Mouse (Mus musculus): ENCODE measurements around the gene Kcnd2. TPM values are rescaled to one million over a fixed set of nuclear protein-coding genes. Genes with fewer than 3 reads are reported as not detected.

The Kcnd2 gene
- polyA plus RNA-seq, 1 experiment from 2014 or later = 0.32 TPM

GRCm38 (mm10) chr6:21471891-21472544 lies 256.7 kb downstream of the Kcnd2 start:
- H3K4me1 ChIP-seq = no peaks in the 10 kb centered on the region
- H3K4me3 ChIP-seq = no peak overlapping the region
- no peaks in the 10 kb centered on the region for H3K36me3 ChIP-seq (replicated peaks)
- no peaks in the 10 kb centered on the region for H3K9me3 ChIP-seq
- H3K27me3 ChIP-seq (replicated peaks; ENCODE audit: low read depth, poor library complexity, severe bottlenecking) = no peaks in the 10 kb centered on the region
- no peak for DNase-seq (ENCODE audit: low spot score)
- no peak overlapping the region for H3K27ac ChIP-seq (replicated peaks)
- 82% methylated on average over 1 of the region's 1 CpGs for WGBS

GRCm38 (mm10) chr6:21482714-21483113 lies 267.4 kb downstream of the Kcnd2 start:
- no peaks in the 10 kb centered on the region for H3K4me1 ChIP-seq
- no peaks in the 10 kb centered on the region for H3K27me3 ChIP-seq (replicated peaks; ENCODE audit: low read depth, poor library complexity, severe bottlenecking)

GRCm38 (mm10) chr6:21488536-21488935 lies 273.2 kb downstream of the Kcnd2 start:
- Histone ChIP-seq H3K4me1 (no peaks in the 10 kb centered on the region), H3K4me3 (no peak overlapping the region), H3K36me3 (replicated peaks) (no peaks in the 10 kb centered on the region), H3K27me3 (replicated peaks; ENCODE audit: low read depth, poor library complexity, severe bottlenecking) (no peaks in the 10 kb centered on the region), H3K9me3 (0 out of 2 replicates have a peak, but pooled peaks cover 4% of the 10 kb centered on the region), H3K27ac (replicated peaks) (no peak overlapping the region)
- 88% methylated on average over 2 of the region's 2 CpGs for WGBS
- no peak for DNase-seq (ENCODE audit: low spot score)

More at GRCm38 (mm10) chr6:21482714-21483113, 267.4 kb downstream of the Kcnd2 start:
- 89% methylated on average over 2 of the region's 2 CpGs for WGBS
- H3K36me3 ChIP-seq (replicated peaks) = no peaks in the 10 kb centered on the region
- H3K4me3 ChIP-seq = no peak overlapping the region
- DNase-seq (ENCODE audit: low spot score) = no peak
- no peaks in the 10 kb centered on the region for H3K9me3 ChIP-seq
- no peak overlapping the region for H3K27ac ChIP-seq (replicated peaks)

GRCm38 (mm10) chr6:21502921-21503320 lies 287.6 kb downstream of the Kcnd2 start:
- Histone ChIP-seq H3K9me3 (no peaks in the 10 kb centered on the region), H3K27me3 (replicated peaks; ENCODE audit: low read depth, poor library complexity, severe bottlenecking) (no peaks in the 10 kb centered on the region), H3K4me3 (no peak overlapping the region), H3K36me3 (replicated peaks) (no peaks in the 10 kb centered on the region), H3K4me1 (no peaks in the 10 kb centered on the region), H3K27ac (replicated peaks) (no peak overlapping the region)
- 88% methylated on average over 1 of the region's 1 CpGs for WGBS
- DNase-seq (ENCODE audit: low spot score) = no peak

- no peaks in the 10 kb centered on the region for H3K27me3 ChIP-seq (replicated peaks; ENCODE audit: low read depth, poor library complexity, severe bottlenecking)
- H3K27ac ChIP-seq (replicated peaks) = no peak overlapping the region
- no peaks in the 10 kb centered on the region for H3K9me3 ChIP-seq
- no peaks in the 10 kb centered on the region for H3K36me3 ChIP-seq (replicated peaks)
- 92% methylated on average over 3 of the region's 3 CpGs for WGBS
- H3K4me3 ChIP-seq = no peak overlapping the region
- no peak for DNase-seq (ENCODE audit: low spot score)
- no peaks in the 10 kb centered on the region for H3K4me1 ChIP-seq
Measured at GRCm38 (mm10) chr6:21510621-21511239, 295.4 kb downstream of the Kcnd2 start.

GRCm38 (mm10) chr6:21520351-21520750 lies 305.0 kb downstream of the Kcnd2 start:
- WGBS = 96% methylated on average over 1 of the region's 1 CpGs
- Histone ChIP-seq H3K4me1 (no peaks in the 10 kb centered on the region), H3K9me3 (no peaks in the 10 kb centered on the region), H3K36me3 (replicated peaks) (no peaks in the 10 kb centered on the region), H3K4me3 (no peak overlapping the region), H3K27me3 (replicated peaks; ENCODE audit: low read depth, poor library complexity, severe bottlenecking) (no peaks in the 10 kb centered on the region), H3K27ac (replicated peaks) (no peak overlapping the region)
- DNase-seq (ENCODE audit: low spot score) = no peak

GRCm38 (mm10) chr6:21527489-21528074 lies 312.3 kb downstream of the Kcnd2 start:
- no peaks in the 10 kb centered on the region for H3K27me3 ChIP-seq (replicated peaks; ENCODE audit: low read depth, poor library complexity, severe bottlenecking)
- no peak overlapping the region for H3K4me3 ChIP-seq
- H3K4me1 ChIP-seq = no peaks in the 10 kb centered on the region
- no peak overlapping the region for H3K27ac ChIP-seq (replicated peaks)
- H3K9me3 ChIP-seq = no peaks in the 10 kb centered on the region
- DNase-seq (ENCODE audit: low spot score) = no peak
- no peaks in the 10 kb centered on the region for H3K36me3 ChIP-seq (replicated peaks)
- 85% methylated on average over 1 of the region's 1 CpGs for WGBS

GRCm38 (mm10) chr6:21534009-21534408 lies 318.7 kb downstream of the Kcnd2 start:
- H3K27ac ChIP-seq (replicated peaks) = no peak overlapping the region
- WGBS = 79% methylated on average over 2 of the region's 2 CpGs

GRCm38 (mm10) chr6:21534820-21535219 lies 319.5 kb downstream of the Kcnd2 start:
- Histone ChIP-seq H3K27me3 (replicated peaks; ENCODE audit: low read depth, poor library complexity, severe bottlenecking) (no peaks in the 10 kb centered on the region), H3K4me3 (no peak overlapping the region), H3K27ac (replicated peaks) (no peak overlapping the region), H3K4me1 (no peaks in the 10 kb centered on the region), H3K9me3 (no peaks in the 10 kb centered on the region), H3K36me3 (replicated peaks) (no peaks in the 10 kb centered on the region)
- peak; percentile 12 for DNase-seq (ENCODE audit: low spot score)
- 35% methylated on average over 1 of the region's 1 CpGs for WGBS

More at GRCm38 (mm10) chr6:21534009-21534408, 318.7 kb downstream of the Kcnd2 start:
- no peaks in the 10 kb centered on the region for H3K4me1 ChIP-seq
- H3K4me3 ChIP-seq = no peak overlapping the region
- H3K36me3 ChIP-seq (replicated peaks) = no peaks in the 10 kb centered on the region
- no peak for DNase-seq (ENCODE audit: low spot score)
- no peaks in the 10 kb centered on the region for H3K9me3 ChIP-seq
- H3K27me3 ChIP-seq (replicated peaks; ENCODE audit: low read depth, poor library complexity, severe bottlenecking) = no peaks in the 10 kb centered on the region

GRCm38 (mm10) chr6:21551501-21551900 lies 336.2 kb downstream of the Kcnd2 start:
- WGBS = 88% methylated on average over 9 of the region's 9 CpGs
- H3K27me3 ChIP-seq (replicated peaks; ENCODE audit: low read depth, poor library complexity, severe bottlenecking) = no peaks in the 10 kb centered on the region
- H3K9me3 ChIP-seq = no peaks in the 10 kb centered on the region
- no peak overlapping the region for H3K4me3 ChIP-seq
- H3K36me3 ChIP-seq (replicated peaks) = no peaks in the 10 kb centered on the region
- no peak for DNase-seq (ENCODE audit: low spot score)
- no peak overlapping the region for H3K27ac ChIP-seq (replicated peaks)
- H3K4me1 ChIP-seq = no peaks in the 10 kb centered on the region

GRCm38 (mm10) chr6:21570964-21571363 lies 355.7 kb downstream of the Kcnd2 start:
- H3K27ac ChIP-seq (replicated peaks) = no peak overlapping the region
- H3K9me3 ChIP-seq = no peaks in the 10 kb centered on the region
- no peaks in the 10 kb centered on the region for H3K27me3 ChIP-seq (replicated peaks; ENCODE audit: low read depth, poor library complexity, severe bottlenecking)
- H3K4me3 ChIP-seq = no peak overlapping the region
- DNase-seq (ENCODE audit: low spot score) = no peak
- WGBS = 80% methylated on average over 6 of the region's 6 CpGs
- no peaks in the 10 kb centered on the region for H3K36me3 ChIP-seq (replicated peaks)
- no peaks in the 10 kb centered on the region for H3K4me1 ChIP-seq

- 81% methylated on average over 3 of the region's 3 CpGs for WGBS
- no peaks in the 10 kb centered on the region for H3K9me3 ChIP-seq
Measured at GRCm38 (mm10) chr6:21590156-21590555, 374.9 kb downstream of the Kcnd2 start.

GRCm38 (mm10) chr6:21597424-21597823 lies 382.1 kb downstream of the Kcnd2 start:
- Histone ChIP-seq H3K9me3 (no peaks in the 10 kb centered on the region), H3K27me3 (replicated peaks; ENCODE audit: low read depth, poor library complexity, severe bottlenecking) (no peaks in the 10 kb centered on the region), H3K4me1 (no peaks in the 10 kb centered on the region), H3K4me3 (no peak overlapping the region), H3K36me3 (replicated peaks) (no peaks in the 10 kb centered on the region), H3K27ac (replicated peaks) (no peak overlapping the region)
- WGBS = 79% methylated on average over 3 of the region's 3 CpGs
- no peak for DNase-seq (ENCODE audit: low spot score)

More at GRCm38 (mm10) chr6:21590156-21590555, 374.9 kb downstream of the Kcnd2 start:
- no peak overlapping the region for H3K27ac ChIP-seq (replicated peaks)
- no peaks in the 10 kb centered on the region for H3K4me1 ChIP-seq
- H3K4me3 ChIP-seq = no peak overlapping the region
- H3K27me3 ChIP-seq (replicated peaks; ENCODE audit: low read depth, poor library complexity, severe bottlenecking) = no peaks in the 10 kb centered on the region
- H3K36me3 ChIP-seq (replicated peaks) = no peaks in the 10 kb centered on the region
- no peak for DNase-seq (ENCODE audit: low spot score)

Measured in embryonic facial prominence, embryonic 10.5 days (tissue).